Mouse (Mus musculus) embryo, embryonic 9.5 days (tissue): Measurements from ENCODE around the gene Fbxo39.

ENCODE experiments used
- DNase-seq: peaks from one replicate; pipeline ENCODE4 v3.0.0-alpha.2; 2017; ENCODE audit errors: extremely low spot score

Fbxo39 gene

DNA sequence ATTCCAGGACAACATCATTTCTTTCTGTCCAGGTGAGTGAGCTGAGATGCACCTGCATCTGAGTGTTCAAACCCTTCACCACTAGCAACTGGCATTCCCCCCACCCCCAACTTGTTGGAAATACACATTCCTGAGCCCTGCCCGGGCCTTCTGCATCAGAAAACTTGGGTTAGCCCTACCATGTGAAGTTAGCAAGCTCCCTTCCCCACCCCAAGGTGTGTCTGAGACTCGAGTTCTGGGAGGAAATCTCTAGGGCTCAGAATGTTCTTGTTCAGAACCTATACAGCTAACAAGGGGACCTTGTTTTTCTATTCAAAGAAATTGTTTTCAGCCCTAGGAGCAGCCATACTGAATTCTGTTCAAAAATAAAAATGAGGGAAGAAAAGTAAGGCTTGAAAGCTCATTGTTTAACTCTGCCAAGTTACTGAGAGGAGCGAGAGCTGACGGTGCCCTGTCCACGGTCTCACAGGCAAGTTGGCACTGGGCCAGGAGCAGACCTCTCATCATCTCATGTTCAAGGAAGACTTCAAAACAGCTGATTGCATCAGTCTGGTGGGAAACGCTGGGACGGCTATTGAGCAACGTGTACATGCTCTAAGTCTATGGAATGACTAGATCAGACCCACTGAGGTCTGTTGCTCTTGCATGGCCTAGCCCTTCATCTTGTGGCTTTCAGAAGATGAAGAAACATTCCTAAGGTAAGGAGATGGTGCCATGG, 49.4 kb downstream of the Fbxo39 start:
- DNase-seq, result no peak

DNA sequence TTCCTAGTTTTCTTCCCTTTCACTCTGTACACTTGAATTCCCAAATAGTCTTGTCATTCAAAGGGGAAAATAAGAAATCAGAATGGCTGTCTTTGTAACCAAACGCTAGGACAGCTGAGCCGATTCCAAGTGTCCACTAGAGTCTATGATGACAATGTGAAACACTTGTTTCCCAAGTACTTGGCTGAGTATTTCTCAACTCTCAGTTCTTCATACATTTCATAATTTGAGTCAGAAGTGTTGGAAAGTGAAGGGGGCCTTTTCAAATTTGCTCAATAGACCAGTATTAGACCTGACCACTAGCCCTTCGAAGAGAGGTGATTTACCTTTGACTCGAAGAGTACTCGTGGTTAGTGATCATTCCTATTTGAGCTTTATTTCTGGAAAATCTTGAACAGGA, 50.3 kb downstream of the Fbxo39 start:
- no peak for DNase-seq

DNA sequence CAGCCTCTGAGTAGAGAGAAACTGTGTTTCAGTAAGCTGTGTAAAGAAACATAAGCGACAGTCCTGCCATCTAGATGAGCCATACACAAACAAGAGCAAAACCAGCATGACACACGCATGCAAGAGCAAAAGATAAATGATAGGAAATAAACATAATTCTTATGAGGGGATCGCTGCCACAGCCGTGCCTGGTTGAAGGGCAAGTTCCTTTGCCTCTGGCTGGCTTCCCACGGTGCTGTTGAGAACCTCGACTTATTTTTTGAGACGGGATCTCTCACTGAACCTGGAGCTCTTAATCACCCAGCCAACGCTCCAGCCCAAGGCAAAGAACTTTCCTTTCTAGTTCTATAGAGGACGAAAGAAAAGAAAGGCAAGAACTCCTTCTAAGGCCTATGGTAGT, 51.9 kb downstream of the Fbxo39 start:
- no peak for DNase-seq

DNA sequence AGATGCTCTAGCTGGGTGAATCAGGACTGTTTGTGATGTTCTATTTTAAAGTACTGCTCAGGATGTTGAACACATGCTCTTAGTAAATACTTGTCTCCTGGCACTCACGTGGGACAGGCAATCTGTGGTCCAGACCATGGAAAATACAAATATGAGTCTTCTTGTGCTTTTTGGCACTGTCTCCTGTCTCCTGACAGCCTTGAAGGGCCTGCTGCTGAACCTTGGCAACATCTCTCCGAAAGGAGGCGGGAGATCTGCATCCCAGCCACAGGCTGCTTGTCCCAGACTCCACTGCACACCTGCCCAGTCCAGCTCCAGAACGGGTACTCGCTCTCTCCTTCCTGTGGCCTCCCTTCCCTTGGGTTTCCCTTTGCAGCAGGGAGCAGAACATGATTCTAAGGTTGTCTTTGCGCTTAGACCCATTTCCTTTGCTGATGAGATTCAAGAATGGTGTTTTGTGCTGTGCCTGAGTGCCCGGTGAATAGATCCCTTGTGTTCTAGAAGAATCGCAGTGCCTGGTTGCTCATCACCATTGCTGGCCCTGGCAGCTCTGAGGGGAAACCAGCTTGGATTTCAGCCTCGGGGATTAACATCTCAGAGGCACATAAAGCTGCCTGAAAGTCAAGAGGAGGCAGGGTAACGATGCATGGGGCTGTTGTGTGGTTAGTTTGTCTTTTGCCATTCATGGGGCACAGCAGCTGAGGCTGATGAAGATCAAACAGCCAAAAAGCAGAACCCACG, 53.9 kb downstream of the Fbxo39 start:
- no peak for DNase-seq
